Mouse (Mus musculus) thymus, postnatal 10 days (tissue): Measurements from ENCODE around the gene Upf3b.
"Not testable (repeated sequence)": the region's sequence is repeated elsewhere in the genome, so short reads cannot be mapped to it uniquely, and the experiment has no call there.

Experiments
- DNase-seq, 2 experiments: peaks; one replicate each; pipeline ENCODE4 v3.0.0; 2021; ENCODE audit warnings: low spot score in 2 of 2

The Upf3b gene

GRCm38 (mm10) chrX:37110193-37110880, at the start of gene Upf3b:
TSS of gene Upf3b (minus strand) at chrX:37110322.
- DNase-seq, result peak; percentile 87 to 93

- peak in 1 of 2 experiments; percentile 5 for DNase-seq
Observed at GRCm38 (mm10) chrX:37157839-37158238, 47.7 kb upstream of the Upf3b start.

GRCm38 (mm10) chrX:37144954-37145353, 34.8 kb upstream of the Upf3b start:
- DNase-seq, result peak in 1 of 2 experiments; percentile 23

GRCm38 (mm10) chrX:37144498-37144897, 34.4 kb upstream of the Upf3b start:
- not testable (repeated sequence) for DNase-seq

DNA sequence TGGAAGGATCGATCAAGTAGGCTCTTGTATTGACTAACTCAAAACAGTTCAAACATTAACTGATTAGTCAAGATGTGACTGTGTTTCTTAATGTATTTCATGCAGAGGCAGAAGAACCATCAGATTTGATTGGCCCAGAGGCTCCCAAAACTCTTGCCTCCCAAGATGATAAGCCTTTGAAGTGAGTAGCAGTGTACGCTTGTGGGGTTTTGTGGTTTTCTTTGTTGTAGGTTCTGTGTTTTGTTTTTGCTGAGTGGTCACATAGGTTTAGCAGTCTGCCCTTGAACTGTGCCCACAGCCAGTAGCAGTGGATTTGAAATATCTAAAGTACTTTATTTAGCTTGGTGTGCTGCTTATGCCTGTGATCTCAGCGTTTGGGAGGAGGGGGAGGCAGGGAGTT, 31.6 kb upstream of the Upf3b start:
- no peak for DNase-seq

GRCm38 (mm10) chrX:37126671-37127358, 16.7 kb upstream of the Upf3b start, which contains the start of gene Nkap:
TSS of gene Nkap (plus strand) at chrX:37126795.
- peak; percentile 49 to 65 for DNase-seq

DNA sequence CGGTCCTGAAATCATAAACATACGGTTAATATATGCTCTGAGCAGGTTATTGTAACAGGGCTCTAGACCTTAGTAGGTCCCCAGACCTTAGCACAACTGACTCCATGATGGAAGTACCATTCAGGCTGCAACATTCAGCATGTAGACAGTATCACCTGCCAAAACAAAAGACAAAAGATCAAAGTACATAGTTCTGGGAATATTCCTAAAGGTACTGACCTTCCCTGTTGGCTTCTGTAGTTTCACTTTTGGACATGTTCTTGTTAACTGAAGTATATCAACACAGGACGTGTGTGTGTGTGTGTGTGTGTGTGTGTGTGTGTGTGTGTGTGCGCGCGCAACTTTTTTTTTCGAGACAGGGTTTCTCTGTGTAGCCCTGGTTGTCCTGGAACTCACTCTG, 15.4 kb upstream of the Upf3b start:
- no peak for DNase-seq

- no peak for DNase-seq
Observed at GRCm38 (mm10) chrX:37120212-37120611, 10.1 kb upstream of the Upf3b start.

DNA sequence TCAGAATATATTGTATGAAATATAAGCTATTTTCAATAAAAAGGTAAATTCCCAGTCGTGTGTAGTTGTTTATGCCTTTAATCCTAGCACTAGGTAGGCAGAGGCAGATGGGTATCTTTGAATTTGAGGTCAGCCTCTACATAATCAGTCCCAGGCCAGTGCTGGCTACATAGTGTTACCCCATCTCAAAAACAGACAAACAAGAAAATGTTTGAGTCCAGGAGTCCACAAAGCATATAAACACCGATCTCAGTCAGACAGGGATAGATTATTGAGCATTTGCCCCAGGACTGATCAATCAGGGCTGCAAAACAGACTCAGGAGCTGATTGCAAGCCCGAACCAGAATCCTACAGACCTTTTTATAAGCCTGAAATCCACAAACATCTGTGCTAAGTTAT, 9.5 kb upstream of the Upf3b start:
- no peak for DNase-seq

DNA sequence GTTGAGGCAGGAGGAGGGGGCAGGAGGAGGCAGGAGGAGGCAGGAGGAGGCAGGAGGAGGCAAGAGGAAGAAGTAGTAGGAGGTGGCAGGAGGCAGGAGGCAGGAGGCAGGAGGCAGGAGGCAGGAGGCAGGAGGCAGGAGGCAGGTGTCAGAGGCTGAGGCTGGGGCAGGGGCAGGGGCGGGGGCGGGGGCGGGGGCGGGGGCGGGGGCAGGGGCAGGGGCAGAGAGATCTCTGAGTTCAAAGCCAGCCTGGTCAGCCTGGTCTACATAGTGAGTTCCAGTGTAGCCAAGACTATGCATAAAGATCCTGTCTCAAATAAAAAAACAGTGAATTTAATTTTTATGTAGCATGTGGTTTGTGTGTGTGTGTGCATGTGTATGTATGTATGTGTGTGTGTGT, 7.0 kb upstream of the Upf3b start:
- no peak for DNase-seq

DNA sequence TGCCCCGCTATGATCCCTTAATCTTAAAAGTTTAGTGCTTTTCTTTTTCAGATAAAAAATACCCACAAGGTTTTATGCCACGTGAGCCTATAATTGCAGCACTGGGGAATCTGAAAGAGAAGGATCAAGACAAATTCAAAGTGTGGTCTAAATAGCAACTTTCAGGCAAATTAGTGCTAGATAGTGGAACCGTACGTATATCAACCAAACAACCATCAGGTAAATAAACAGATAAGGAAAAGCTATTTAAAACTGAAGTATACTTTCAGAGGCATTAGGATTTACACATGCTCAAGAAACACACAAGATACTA, 715 bp upstream of the Upf3b start:
- no peak for DNase-seq

GRCm38 (mm10) chrX:37109526-37110192, 463 bp downstream of the Upf3b start:
- DNase-seq, result no peak

- DNase-seq, result no peak
Observed at GRCm38 (mm10) chrX:37103826-37104225, 6.3 kb downstream of the Upf3b start.

- no peak for DNase-seq
Observed at GRCm38 (mm10) chrX:37098681-37099080, 11.4 kb downstream of the Upf3b start.

GRCm38 (mm10) chrX:37095106-37095768, 14.9 kb downstream of the Upf3b start:
- no peak for DNase-seq

GRCm38 (mm10) chrX:37091457-37091856, 18.7 kb downstream of the Upf3b start:
- DNase-seq, result no peak

- no peak for DNase-seq
Observed at GRCm38 (mm10) chrX:37088778-37089177, 21.3 kb downstream of the Upf3b start.

GRCm38 (mm10) chrX:37085665-37086064, 24.5 kb downstream of the Upf3b start:
- no peak for DNase-seq

GRCm38 (mm10) chrX:37084927-37085660, 25.0 kb downstream of the Upf3b start, which contains the start of gene Rpl39:
TSS of gene Rpl39 (minus strand) at chrX:37085402.
- DNase-seq, result peak; percentile 79 to 84

- peak in 1 of 2 experiments; percentile 2 for DNase-seq
Observed at GRCm38 (mm10) chrX:37084318-37084926, 25.7 kb downstream of the Upf3b start.

GRCm38 (mm10) chrX:37081194-37081593, 28.9 kb downstream of the Upf3b start:
- no peak for DNase-seq
